Mouse (Mus musculus) cerebellum, postnatal 14 days (tissue): Measurements from ENCODE around the gene Sema4c.

Experiments
- DNase-seq, 2 experiments: peaks; one replicate each; pipeline ENCODE4 v3.0.0; 2021; ENCODE audit warnings: mixed read lengths in 2 of 2

The Sema4c gene

GRCm38 (mm10) chr1:36533546-36533945 lies 24.6 kb downstream of the Sema4c start:
- DNase-seq = no peak

GRCm38 (mm10) chr1:36531461-36531860 lies 26.7 kb downstream of the Sema4c start:
- DNase-seq = no peak

- DNase-seq = no peak
These were observed 27.2 kb downstream of the Sema4c start for GRCm38 (mm10) chr1:36530962-36531361.

- DNase-seq = peak in 1 of 2 experiments; percentile 59
These were observed 27.7 kb downstream of the Sema4c start for GRCm38 (mm10) chr1:36530485-36530884.

- DNase-seq = no peak
These were observed 28.3 kb downstream of the Sema4c start for GRCm38 (mm10) chr1:36529875-36530274.

- no peak for DNase-seq
These were observed 28.9 kb downstream of the Sema4c start for GRCm38 (mm10) chr1:36529274-36529673.

GRCm38 (mm10) chr1:36528351-36528750 lies 29.8 kb downstream of the Sema4c start:
- no peak for DNase-seq

GRCm38 (mm10) chr1:36526903-36527302 lies 31.2 kb downstream of the Sema4c start:
- DNase-seq = no peak

- no peak for DNase-seq
These were observed 32.4 kb downstream of the Sema4c start for GRCm38 (mm10) chr1:36525774-36526173.

GRCm38 (mm10) chr1:36524058-36524457 lies 34.1 kb downstream of the Sema4c start:
- DNase-seq = no peak

GRCm38 (mm10) chr1:36523332-36524013 lies 34.7 kb downstream of the Sema4c start:
- peak; percentile 60 to 61 for DNase-seq

- DNase-seq = no peak
These were observed 35.9 kb downstream of the Sema4c start for GRCm38 (mm10) chr1:36522210-36522609.

- DNase-seq = no peak
These were observed 38.5 kb downstream of the Sema4c start for GRCm38 (mm10) chr1:36519626-36520025.

- DNase-seq = no peak
These were observed 39.9 kb downstream of the Sema4c start for GRCm38 (mm10) chr1:36518259-36518658.

- peak; percentile 82 to 85 for DNase-seq
These were observed 44.4 kb downstream of the Sema4c start for GRCm38 (mm10) chr1:36513718-36514117.

GRCm38 (mm10) chr1:36513310-36513709 lies 44.8 kb downstream of the Sema4c start:
- peak in 1 of 2 experiments; percentile 49 for DNase-seq

GRCm38 (mm10) chr1:36512966-36513280 lies 45.2 kb downstream of the Sema4c start:
- no peak for DNase-seq

- peak; percentile 73 to 78 for DNase-seq
These were observed 45.8 kb downstream of the Sema4c start for GRCm38 (mm10) chr1:36512089-36512965.

GRCm38 (mm10) chr1:36511289-36512021 lies 46.7 kb downstream of the Sema4c start, which contains the start of gene Cnnm3:
TSS of gene Cnnm3 (plus strand) at chr1:36511867.
- peak; percentile 100 for DNase-seq

GRCm38 (mm10) chr1:36508238-36508637 lies 49.9 kb downstream of the Sema4c start:
- DNase-seq = peak; percentile 54 to 57

- DNase-seq = peak; percentile 90 to 93
These were observed 56.9 kb downstream of the Sema4c start for GRCm38 (mm10) chr1:36501261-36501660.
